Mouse (Mus musculus) liver, adult 2 months (tissue): ENCODE measurements around the gene Tmem215.

Experiments
- CTCF ChIP-seq: fragments of 200-500 bp; IDR thresholded peaks from 2 replicates; pipeline ENCODE4 v1.5.1; 2011; ENCODE audit warnings: low read depth, low read length, control low read depth
- POLR2A ChIP-seq: fragments of 200-500 bp; IDR thresholded peaks from 2 replicates; pipeline ENCODE4 v1.6.1; 2011; ENCODE audit warnings: low read length, control low read depth; ENCODE audit not compliant: insufficient read depth; ENCODE audit errors: extremely low read depth

DNA sequence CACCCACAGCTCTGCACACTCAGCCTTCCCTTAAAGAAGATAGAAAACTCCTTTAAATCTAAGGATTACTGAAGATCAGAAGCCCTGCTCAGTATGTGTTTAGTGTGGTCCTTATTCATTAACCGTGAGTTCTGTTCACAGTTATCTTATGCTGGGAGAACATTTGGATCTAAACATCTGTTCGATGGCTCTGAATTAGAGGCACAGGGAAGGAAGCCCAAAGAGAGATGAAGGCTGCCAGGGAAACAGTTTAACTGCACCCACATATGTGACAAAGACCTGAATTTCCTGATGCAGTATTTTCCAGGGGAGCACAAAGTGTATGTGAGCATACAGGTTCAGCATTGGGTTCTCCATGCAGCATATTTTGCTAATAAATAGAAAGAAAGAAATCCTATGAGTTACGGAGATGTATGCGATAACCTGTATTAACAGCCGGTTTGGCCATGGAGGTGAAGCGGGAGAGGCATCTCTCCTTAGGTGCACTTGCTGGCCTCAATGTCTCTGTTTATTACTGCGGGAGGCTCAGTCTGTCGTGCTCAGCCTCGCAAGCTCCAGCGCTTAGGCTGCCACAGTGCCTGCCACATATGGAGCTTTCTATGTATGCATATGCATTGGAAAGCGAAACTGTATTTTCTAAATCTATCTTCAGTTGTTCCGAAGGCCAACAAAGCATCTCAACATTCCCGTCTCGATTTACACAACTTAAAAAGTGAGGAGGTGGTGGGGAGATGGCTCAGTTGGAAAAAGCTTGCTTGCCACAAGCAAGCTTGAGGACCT lies 46.8 kb downstream of the Tmem215 start:
- no peak for TF ChIP-seq CTCF
- no peak for TF ChIP-seq POLR2A
